Mouse (Mus musculus) adrenal gland, adult 2 months (tissue): ENCODE measurements around the gene Vmn1r149. TPM values are rescaled to one million over a fixed set of nuclear protein-coding genes. Genes with fewer than 3 reads are reported as not detected.
"Not testable (repeated sequence)": the region's sequence is repeated elsewhere in the genome, so short reads cannot be mapped to it uniquely, and the experiment has no call there.

Experiments
- DNase-seq: peaks from one replicate; pipeline ENCODE4 v3.0.0; 2021
- long read RNA-seq: library from polyadenylated mRNA; stranded (forward); transcript quantifications from one replicate; pipeline ENCODE4 v2.0.0, GENCODE M21; 2021
- polyA plus RNA-seq: library from polyadenylated mRNA; depleted of rRNA; stranded (reverse); fragments of >200 nt; gene quantifications from 2 replicates; pipeline ENCODE4 v1.2.3, GENCODE M21; 2012; rRNA removed
- total RNA-seq, 2 experiments: library from RNA; stranded (reverse); gene quantifications; 2 replicates each; pipeline ENCODE4 v1.2.3; 2021

Vmn1r149 gene
- total RNA-seq (not detected), polyA plus RNA-seq (not detected in 2 replicates)
- long read RNA-seq = 0 reads

DNA sequence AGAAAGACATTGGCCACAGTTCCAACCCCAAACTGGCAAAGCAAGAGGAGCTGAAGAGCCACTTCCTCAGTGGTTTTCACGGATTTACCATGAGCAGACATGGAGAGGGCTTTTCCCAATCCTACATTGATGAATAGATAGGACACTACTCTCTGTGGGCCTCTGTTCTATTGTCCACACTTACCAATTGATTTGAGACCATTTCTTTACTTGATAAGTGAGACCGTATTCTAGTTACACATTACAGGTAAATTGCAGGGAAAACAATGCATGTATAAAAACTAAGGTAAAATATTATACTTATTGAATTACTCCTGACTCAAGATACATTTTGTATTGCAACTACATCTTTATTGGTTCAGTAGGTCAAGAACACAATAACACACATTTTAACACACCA lies at the start of gene Vmn1r149:
Gene Vmn1r149, minus strand, starts transcription at position 101 of the 400 bp plus-strand sequence.
- DNase-seq = not testable (repeated sequence)

- DNase-seq = not testable (repeated sequence)
Observed at GRCm38 (mm10) chr7:22463975-22464374, 25.9 kb upstream of the Vmn1r149 start, which contains the start of gene Gm10665. TSS of gene Gm10665 (minus strand) at chr7:22464075.

GRCm38 (mm10) chr7:22413283-22413682 lies 24.7 kb downstream of the Vmn1r149 start, which contains the start of gene Vmn1r148:
TSS of gene Vmn1r148 (plus strand) at chr7:22413583.
- not testable (repeated sequence) for DNase-seq

Other genes with a start within 250 kb of the Vmn1r149 start
- not detected for gene Vmn1r143, start 248.9 kb downstream of the Vmn1r149 start, total RNA-seq
- gene Vmn1r143, start 248.9 kb downstream of the Vmn1r149 start, polyA plus RNA-seq = not detected in 2 replicates
- gene Gm8653, start 237.0 kb downstream of the Vmn1r149 start, total RNA-seq = not detected
- gene Gm8653, start 237.0 kb downstream of the Vmn1r149 start, polyA plus RNA-seq = not detected in 2 replicates
- gene Gm8453, start 208.7 kb downstream of the Vmn1r149 start, total RNA-seq = not detected
- gene Gm8453, start 208.7 kb downstream of the Vmn1r149 start, polyA plus RNA-seq = not detected in 2 replicates
- not detected for gene Gm4187, start 108.5 kb downstream of the Vmn1r149 start, total RNA-seq
- gene Gm4187, start 108.5 kb downstream of the Vmn1r149 start, polyA plus RNA-seq = not detected in 2 replicates
- gene Gm8660, start 67.2 kb downstream of the Vmn1r149 start, total RNA-seq = not detected
- not detected in 2 replicates for gene Gm8660, start 67.2 kb downstream of the Vmn1r149 start, polyA plus RNA-seq
- gene Vmn1r148, start 24.6 kb downstream of the Vmn1r149 start, total RNA-seq = not detected
- gene Vmn1r148, start 24.6 kb downstream of the Vmn1r149 start, polyA plus RNA-seq = not detected in 2 replicates
- gene Gm10665, start 25.8 kb upstream of the Vmn1r149 start, total RNA-seq = not detected
- not detected in 2 replicates for gene Gm10665, start 25.8 kb upstream of the Vmn1r149 start, polyA plus RNA-seq
- gene Vmn1r151, start 61.4 kb upstream of the Vmn1r149 start, total RNA-seq = not detected
- gene Vmn1r151, start 61.4 kb upstream of the Vmn1r149 start, polyA plus RNA-seq = not detected in 2 replicates
- not detected for gene Vmn1r152, start 84.7 kb upstream of the Vmn1r149 start, total RNA-seq
- gene Vmn1r152, start 84.7 kb upstream of the Vmn1r149 start, polyA plus RNA-seq = not detected in 2 replicates
- gene Gm8677, start 96.7 kb upstream of the Vmn1r149 start, total RNA-seq = not detected
- not detected in 2 replicates for gene Gm8677, start 96.7 kb upstream of the Vmn1r149 start, polyA plus RNA-seq
- gene Gm4201, start 127.1 kb upstream of the Vmn1r149 start, total RNA-seq = not detected
- not detected in 2 replicates for gene Gm4201, start 127.1 kb upstream of the Vmn1r149 start, polyA plus RNA-seq
- not detected for gene Gm4565, start 149.9 kb upstream of the Vmn1r149 start, total RNA-seq
- gene Gm4565, start 149.9 kb upstream of the Vmn1r149 start, polyA plus RNA-seq = not detected in 2 replicates
- not detected for gene Vmn1r155, start 219.8 kb upstream of the Vmn1r149 start, total RNA-seq
- not detected in 2 replicates for gene Vmn1r155, start 219.8 kb upstream of the Vmn1r149 start, polyA plus RNA-seq